Mouse (Mus musculus) bone marrow macrophage, adult 2 months (primary cell): ENCODE measurements around the gene Uso1. TPM values are rescaled to one million over a fixed set of nuclear protein-coding genes. Genes with fewer than 3 reads are reported as not detected.

Source experiments
- H3K27ac ChIP-seq: 2 replicates; pipeline ENCODE4 v1.5.1; 2012; ENCODE audit warnings: low read depth, low read length; ENCODE audit not compliant: insufficient read depth
- H3K4me1 ChIP-seq: 2 replicates; pipeline ENCODE4 v1.6.1; 2012; ENCODE audit warnings: low read length; ENCODE audit not compliant: control insufficient read depth, insufficient read depth
- H3K4me3 ChIP-seq: 2 replicates; pipeline ENCODE4 v1.5.1; 2012; ENCODE audit warnings: mild to moderate bottlenecking, low read length, moderate library complexity; ENCODE audit not compliant: insufficient read depth
- CTCF ChIP-seq: IDR thresholded peaks from 2 replicates; pipeline ENCODE4 v1.5.1; 2012; ENCODE audit warnings: low read depth, mild to moderate bottlenecking, low read length, moderate library complexity
- POLR2A ChIP-seq: IDR thresholded peaks from 2 replicates; pipeline ENCODE4 v1.6.1; 2012; ENCODE audit warnings: mild to moderate bottlenecking, low read depth, low read length, borderline replicate concordance
- polyA plus RNA-seq: library from polyadenylated mRNA; stranded (reverse); fragments of >200 nt; gene quantifications from 2 replicates; pipeline ENCODE4 v1.2.4, GENCODE M21; 2012; ENCODE audit not compliant: missing spikeins, insufficient read depth, insufficient read length

Uso1 gene
- polyA plus RNA-seq, 1 experiment = 44.4 TPM

GRCm38 (mm10) chr5:92138093-92138621 lies 419 bp downstream of the Uso1 start:
- TF ChIP-seq POLR2A (no peak), CTCF (no peak)
- peak overlapping the region; percentile 88 for H3K4me3 ChIP-seq
- H3K27ac ChIP-seq = peak overlapping the region; percentile 21
- H3K4me1 ChIP-seq = peaks cover 23% of the 10 kb centered on the region

DNA sequence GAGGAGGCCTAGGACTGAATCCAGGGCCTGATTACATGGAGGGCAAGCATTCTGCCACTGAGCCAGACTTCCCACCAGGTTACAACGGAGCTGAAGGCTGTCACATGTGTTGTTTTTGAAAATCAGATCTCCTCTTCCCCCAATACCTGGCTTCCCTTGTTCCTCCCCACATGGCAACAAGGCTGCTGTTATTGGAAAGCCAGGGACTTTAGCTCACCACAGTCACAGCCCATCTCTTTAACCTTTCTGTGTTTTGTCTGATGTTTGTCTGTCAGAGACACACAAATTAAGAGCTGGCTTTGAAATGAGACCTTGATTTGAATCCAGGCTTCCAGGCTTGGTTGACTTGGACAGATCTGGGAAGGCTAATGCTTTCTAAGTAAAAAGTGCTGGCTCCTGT lies 1.5 kb downstream of the Uso1 start:
- Histone ChIP-seq H3K27ac (no peak overlapping the region), H3K4me3 (peak overlapping the region; percentile 36; the same call in 1 of the 2 replicates), H3K4me1 (peaks cover 29% of the 10 kb centered on the region)
- TF ChIP-seq CTCF (no peak), POLR2A (no peak)

GRCm38 (mm10) chr5:92141696-92142095 lies 4.0 kb downstream of the Uso1 start:
- no peak overlapping the region for H3K4me3 ChIP-seq
- no peak overlapping the region for H3K27ac ChIP-seq
- no peak for TF ChIP-seq CTCF
- no peak for TF ChIP-seq POLR2A
- peaks cover 42% of the 10 kb centered on the region for H3K4me1 ChIP-seq

GRCm38 (mm10) chr5:92142481-92142880 lies 4.7 kb downstream of the Uso1 start:
- Histone ChIP-seq H3K4me1 (peaks cover 40% of the 10 kb centered on the region), H3K27ac (peak overlapping the region; percentile 41), H3K4me3 (no peak overlapping the region)
- no peak for TF ChIP-seq POLR2A
- no peak for TF ChIP-seq CTCF

DNA sequence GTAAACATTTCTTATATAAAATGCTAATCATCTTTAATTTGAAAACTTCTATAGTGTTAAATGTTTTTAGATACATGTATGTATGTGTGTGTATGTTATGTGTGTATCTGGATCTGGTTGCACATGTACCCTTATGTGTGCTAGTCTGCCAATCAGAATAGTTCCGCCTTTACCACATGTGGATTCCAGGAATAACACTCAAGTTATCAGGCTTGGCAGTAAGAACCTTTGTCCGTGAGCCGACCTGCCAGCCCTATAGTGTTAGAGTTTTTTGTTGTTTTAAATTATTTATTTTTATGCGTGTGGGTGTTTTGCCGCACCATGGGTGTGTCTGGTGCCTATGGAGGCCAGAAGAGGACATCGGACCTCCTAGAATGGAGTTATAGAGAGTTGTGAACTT lies 5.9 kb downstream of the Uso1 start:
- Histone ChIP-seq H3K4me3 (no peak overlapping the region), H3K4me1 (peaks cover 40% of the 10 kb centered on the region)
- TF ChIP-seq CTCF (no peak), POLR2A (no peak)

DNA sequence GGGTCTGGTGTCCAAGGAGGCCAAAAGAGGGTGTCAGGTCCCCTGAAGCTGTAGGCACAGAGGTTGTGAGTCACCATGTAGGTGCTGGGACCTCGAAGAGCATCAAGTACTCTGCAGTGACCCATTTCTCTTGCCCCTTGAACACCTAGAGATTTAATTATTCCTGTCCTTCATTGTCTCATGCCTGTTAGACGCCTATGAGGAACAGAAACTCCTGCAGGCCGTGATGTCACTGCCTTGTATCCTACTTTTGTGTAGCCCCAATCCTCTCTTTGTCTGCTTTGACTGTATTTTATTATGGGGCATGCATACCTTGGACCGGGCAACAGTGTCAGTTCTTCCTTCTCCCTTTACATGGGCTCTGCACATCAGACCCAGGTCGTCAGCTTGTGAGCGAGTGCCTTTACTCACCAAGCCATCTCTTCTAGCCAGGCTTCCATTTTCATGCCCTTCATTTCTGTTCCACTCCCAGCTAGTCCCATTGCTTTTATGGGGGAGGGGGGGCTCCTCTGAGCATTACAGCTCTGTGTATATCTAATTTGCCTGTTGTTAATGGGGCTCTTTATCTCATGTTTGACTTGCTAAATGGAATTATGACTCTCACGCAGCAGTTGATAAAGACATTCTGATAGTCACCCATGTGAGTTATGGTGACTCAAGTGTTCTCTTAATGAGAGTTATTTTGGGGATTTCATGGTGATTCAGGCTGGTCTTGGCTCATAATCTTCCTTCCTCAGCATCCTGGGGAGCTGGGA lies 7.4 kb downstream of the Uso1 start:
- no peak for TF ChIP-seq CTCF
- TF ChIP-seq POLR2A = no peak
- H3K4me1 ChIP-seq = peaks cover 41% of the 10 kb centered on the region
- H3K27ac ChIP-seq = peak overlapping the region; percentile 47
- H3K4me3 ChIP-seq = no peak overlapping the region

More for the DNA sequence above, 5.9 kb downstream of the Uso1 start:
- H3K27ac ChIP-seq = no peak overlapping the region

GRCm38 (mm10) chr5:92148248-92148647 lies 10.5 kb downstream of the Uso1 start:
- H3K27ac ChIP-seq = no peak overlapping the region
- TF ChIP-seq POLR2A (no peak), CTCF (no peak)
- peaks cover 34% of the 10 kb centered on the region for H3K4me1 ChIP-seq
- H3K4me3 ChIP-seq = no peak overlapping the region

DNA sequence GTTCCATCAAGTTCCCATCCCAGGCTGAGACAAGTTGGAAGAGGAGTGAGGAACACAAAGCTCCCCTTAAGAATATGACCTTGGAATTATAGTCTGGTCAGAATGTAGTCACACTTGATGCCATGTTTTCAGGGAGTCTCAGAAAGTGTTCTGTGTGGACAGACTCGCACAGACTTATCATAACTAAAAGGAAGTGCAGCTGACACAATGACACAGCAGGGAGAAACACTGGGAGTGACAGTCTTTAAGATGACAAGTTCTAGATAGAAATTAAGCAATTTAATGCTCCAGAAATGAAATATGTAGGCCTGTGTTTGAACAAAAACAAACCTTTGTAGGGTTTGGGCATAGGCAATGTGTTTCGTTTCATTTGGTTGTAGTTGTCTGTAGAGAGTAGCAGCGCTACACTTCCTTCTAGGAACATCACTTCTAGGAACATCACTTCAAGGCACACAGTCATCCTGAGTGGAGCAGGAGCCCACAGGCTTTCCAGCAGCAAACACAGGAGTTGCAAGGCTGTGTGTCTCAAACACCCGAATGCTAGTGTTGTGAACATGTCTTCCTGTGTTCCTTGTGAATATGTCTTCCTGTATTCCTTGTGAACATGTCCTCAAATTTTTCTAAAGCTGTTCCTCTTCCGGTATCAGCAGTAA lies 11.7 kb downstream of the Uso1 start:
- Histone ChIP-seq H3K27ac (peak overlapping the region; percentile 26), H3K4me1 (peaks cover 27% of the 10 kb centered on the region), H3K4me3 (no peak overlapping the region)
- TF ChIP-seq POLR2A (no peak), CTCF (no peak)

DNA sequence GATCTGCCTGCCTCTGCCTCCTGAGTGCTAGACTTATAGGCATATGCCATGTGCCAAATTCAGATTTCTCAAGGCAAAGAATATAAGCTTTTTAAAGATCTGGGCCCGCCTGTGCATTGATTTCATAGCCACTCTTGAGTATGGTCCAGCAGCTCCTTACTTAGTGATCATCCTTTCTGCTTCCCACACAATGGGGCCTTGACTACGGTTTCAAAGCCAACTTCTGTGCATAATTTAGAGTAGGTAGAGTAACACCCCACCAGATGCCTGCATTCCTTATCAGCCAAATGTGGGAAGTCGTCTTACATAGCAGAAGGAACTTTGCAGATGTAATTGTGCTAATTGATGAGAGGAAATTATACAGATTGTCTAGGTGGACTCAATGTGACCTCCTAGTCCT lies 17.1 kb downstream of the Uso1 start:
- Histone ChIP-seq H3K27ac (no peak overlapping the region), H3K4me3 (no peak overlapping the region), H3K4me1 (peaks cover 2% of the 10 kb centered on the region)
- TF ChIP-seq CTCF (no peak), POLR2A (no peak)

DNA sequence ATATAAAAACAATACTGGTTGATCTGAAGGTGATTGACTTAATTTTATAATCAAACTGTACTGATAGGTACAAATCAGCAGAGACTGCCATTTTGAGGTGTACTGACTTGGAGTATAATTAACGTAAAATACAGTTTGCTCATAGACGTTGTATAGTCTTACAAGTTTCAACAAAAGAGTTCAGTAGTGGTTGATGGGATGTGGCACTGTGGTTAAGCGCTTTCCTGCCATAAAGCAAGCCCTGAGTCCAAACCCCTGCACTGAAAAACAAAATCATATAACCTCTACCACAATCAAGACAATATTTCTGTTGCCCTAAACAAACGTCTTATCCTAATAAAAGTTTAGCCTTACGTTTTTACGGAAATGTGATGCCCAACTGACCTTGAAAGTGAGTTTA lies 28.2 kb downstream of the Uso1 start:
- H3K4me3 ChIP-seq = no peak overlapping the region
- no peak overlapping the region for H3K27ac ChIP-seq
- TF ChIP-seq CTCF (no peak), POLR2A (no peak)

More for the DNA sequence above, 28.2 kb downstream of the Uso1 start:
- no peaks in the 10 kb centered on the region for H3K4me1 ChIP-seq
